Mouse (Mus musculus): ENCODE data around the gene Gm49345.
"Not testable (repeated sequence)": the region's sequence is repeated elsewhere in the genome, so short reads cannot be mapped to it uniquely, and the experiment has no call there.

Gene Gm49345

GRCm38 (mm10) chr13:67637294-67638007 lies at the start of gene Gm49345, which contains the start of gene Zfp729a:
Gm49345 (minus strand) TSS chr13:67637769.
Zfp729a (minus strand) TSS chr13:67637791.
- peak; percentile 92 for DNase-seq (ENCODE audit: low read depth, low spot score)

DNA sequence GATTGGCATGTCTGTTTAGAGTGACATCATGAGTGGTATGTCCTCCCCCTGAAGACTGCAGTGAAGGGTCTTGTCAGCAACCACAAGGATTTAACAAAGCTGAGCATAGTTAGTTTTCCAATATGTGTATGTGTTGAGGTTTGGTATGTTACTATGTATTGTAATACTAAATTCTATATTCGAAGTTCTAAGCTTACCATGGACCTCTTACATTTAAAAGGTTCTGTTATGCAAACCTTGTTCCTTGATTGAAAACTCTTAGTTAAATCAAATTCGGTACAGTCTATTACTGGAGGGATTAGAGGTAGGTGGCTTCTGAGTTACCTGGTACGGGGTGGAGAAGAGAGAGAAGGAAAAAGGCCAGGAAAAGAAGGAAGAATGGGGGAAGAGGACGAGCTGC lies 49.4 kb upstream of the Gm49345 start, which contains the start of gene Zfp738:
TSS of gene Zfp738 (minus strand) at position 101 of the 400 bp plus-strand sequence.
- no peak for DNase-seq (ENCODE audit: low read depth, low spot score)

GRCm38 (mm10) chr13:67683841-67684240 lies 46.3 kb upstream of the Gm49345 start:
- not testable (repeated sequence) for DNase-seq (ENCODE audit: low read depth, low spot score)

- peak; percentile 89 for DNase-seq (ENCODE audit: low read depth, low spot score)
Observed at GRCm38 (mm10) chr13:67682959-67683735, 45.6 kb upstream of the Gm49345 start.

- no peak for DNase-seq (ENCODE audit: low read depth, low spot score)
Observed at GRCm38 (mm10) chr13:67674902-67675301, 37.3 kb upstream of the Gm49345 start.

DNA sequence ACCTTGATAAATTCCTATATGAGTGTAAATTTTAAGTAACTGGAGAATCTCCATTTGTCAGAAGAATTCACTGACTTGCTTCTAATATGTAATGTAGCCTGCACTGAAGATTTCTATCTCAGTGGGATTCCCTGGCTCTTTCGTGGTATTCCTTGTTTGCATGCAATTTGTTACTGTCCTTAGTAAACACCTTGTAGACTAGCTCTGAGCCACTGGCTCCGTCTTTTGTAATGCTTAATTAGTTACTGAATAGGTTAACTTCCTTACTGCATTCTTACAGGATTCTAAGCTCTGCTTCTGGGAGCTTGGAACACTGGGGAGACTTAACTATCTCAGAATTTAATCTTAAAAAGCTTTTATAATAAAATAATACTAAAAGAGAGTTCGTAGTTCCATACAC lies 14.9 kb upstream of the Gm49345 start:
- DNase-seq (ENCODE audit: low read depth, low spot score) = no peak

DNA sequence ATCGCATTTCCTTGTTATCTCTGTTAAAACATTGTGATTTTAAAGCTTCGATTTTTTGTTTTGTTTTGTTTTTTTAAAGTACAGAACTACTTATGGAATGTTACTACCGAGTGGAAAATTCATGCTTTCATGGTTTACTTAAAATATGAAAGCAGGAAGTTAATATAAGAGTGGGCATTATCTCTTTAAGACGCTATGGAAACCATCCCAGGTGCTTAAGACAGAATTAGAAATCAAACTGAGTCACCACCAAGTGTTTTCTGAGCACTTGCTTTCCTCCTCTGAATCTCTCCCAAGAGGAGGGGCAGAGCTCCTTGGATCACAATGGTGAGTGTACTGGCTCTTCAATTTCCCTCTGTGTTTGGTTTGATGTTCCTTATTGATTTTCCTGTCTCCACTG lies 27.5 kb downstream of the Gm49345 start:
- DNase-seq (ENCODE audit: low read depth, low spot score) = no peak

GRCm38 (mm10) chr13:67609066-67609876 lies 28.3 kb downstream of the Gm49345 start, which contains the start of gene Zfp729b:
Zfp729b (minus strand) TSS chr13:67609707.
- DNase-seq (ENCODE audit: low read depth, low spot score) = peak; percentile 90

- no peak for DNase-seq (ENCODE audit: low read depth, low spot score)
Observed at GRCm38 (mm10) chr13:67572591-67573189, 64.9 kb downstream of the Gm49345 start.

DNA sequence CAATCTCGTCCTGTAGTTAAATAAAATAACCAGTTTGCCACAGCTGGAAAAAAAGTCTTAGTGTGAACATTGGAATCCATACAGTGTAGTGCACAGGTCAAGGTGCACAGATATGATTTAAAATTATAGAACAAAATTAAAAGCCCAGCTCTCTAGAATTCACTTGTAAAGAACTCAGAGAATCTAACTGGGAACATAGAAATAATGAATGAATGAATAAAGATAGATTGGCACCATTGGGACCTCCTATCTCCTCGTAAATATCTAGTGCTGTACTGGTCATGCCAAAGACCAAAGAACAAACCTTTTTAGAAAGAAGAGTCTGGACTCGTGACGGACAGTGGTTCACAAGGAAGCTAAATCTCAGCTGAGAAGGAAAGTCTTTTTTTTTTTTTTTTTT lies 83.8 kb downstream of the Gm49345 start, which contains the start of gene Zfp748:
TSS of gene Zfp748 (minus strand) at position 101 of the 400 bp plus-strand sequence.
- no peak for DNase-seq (ENCODE audit: low read depth, low spot score)

GRCm38 (mm10) chr13:67552505-67553346 lies 84.8 kb downstream of the Gm49345 start:
- peak; percentile 87 for DNase-seq (ENCODE audit: low read depth, low spot score)

- DNase-seq (ENCODE audit: low read depth, low spot score) = no peak
Observed at GRCm38 (mm10) chr13:67545941-67546340, 91.6 kb downstream of the Gm49345 start.

Measured in mesoderm, embryonic 11.5 days (tissue).